Mouse (Mus musculus) limb, embryonic 14.5 days (tissue): ENCODE measurements around the gene Rsbn1. TPM values are rescaled to one million over a fixed set of nuclear protein-coding genes. Genes with fewer than 3 reads are reported as not detected.

ENCODE experiments used
- ATAC-seq: fragments of 200-750 bp; cut with Nextera tagmentation; 2 replicates; pipeline ENCODE4 v1.8.0; 2017; ENCODE audit warnings: low read depth, moderate number of reproducible peaks, moderate TSS enrichment; ENCODE audit not compliant: low FRiP score
- DNase-seq: peaks from one replicate; pipeline ENCODE4 v3.0.0-alpha.2; 2015; ENCODE audit warnings: low spot score
- H3K27ac ChIP-seq: fragments of 300-500 bp; sonication (generic); replicated peaks from 2 replicates; pipeline ENCODE4 v1.5.1; 2014; ENCODE audit warnings: low read depth, mild to moderate bottlenecking, low read length, moderate library complexity, mixed read lengths
- H3K27me3 ChIP-seq: fragments of 300-500 bp; sonication (generic); 2 replicates; pipeline ENCODE4 v1.6.1; 2014; ENCODE audit warnings: low read length, mixed read lengths; ENCODE audit not compliant: control insufficient read depth, insufficient read depth
- H3K36me3 ChIP-seq: fragments of 300-500 bp; sonication (generic); 2 replicates; pipeline ENCODE4 v1.6.1; 2014; ENCODE audit warnings: mild to moderate bottlenecking, low read length, moderate library complexity, mixed read lengths; ENCODE audit not compliant: control insufficient read depth, insufficient read depth
- H3K4me1 ChIP-seq: fragments of 300-500 bp; sonication (generic); 2 replicates; pipeline ENCODE4 v1.6.1; 2014; ENCODE audit warnings: antibody characterized with exemption, low read length, mixed read lengths; ENCODE audit not compliant: control insufficient read depth, insufficient read depth
- H3K4me2 ChIP-seq: fragments of 300-500 bp; sonication (generic); replicated peaks from 2 replicates; pipeline ENCODE4 v1.6.1; 2014; ENCODE audit warnings: low read depth, mild to moderate bottlenecking, low read length, moderate library complexity; ENCODE audit not compliant: severe bottlenecking
- H3K4me3 ChIP-seq: fragments of 300-500 bp; sonication (generic); replicated peaks from 2 replicates; pipeline ENCODE4 v1.5.1; 2014; ENCODE audit warnings: low read length
- H3K9ac ChIP-seq: fragments of 300-500 bp; sonication (generic); 2 replicates; pipeline ENCODE4 v1.6.1; 2014; ENCODE audit warnings: mild to moderate bottlenecking, low read depth, low read length, moderate library complexity; ENCODE audit not compliant: severe bottlenecking
- H3K9me3 ChIP-seq: fragments of 300-500 bp; sonication (generic); 2 replicates; pipeline ENCODE4 v1.6.1; 2016; ENCODE audit warnings: low read length; ENCODE audit not compliant: control insufficient read depth
- POLR2A ChIP-seq: fragments of 200-500 bp; IDR thresholded peaks from 2 replicates; pipeline ENCODE4 v1.8.0; 2012; ENCODE audit warnings: inconsistent platforms, mild to moderate bottlenecking, moderate library complexity, borderline replicate concordance; ENCODE audit not compliant: insufficient read depth, insufficient read length; ENCODE audit errors: extremely low read depth
- WGBS: fragments of 180-500 bp; shearing (Covaris S2); extraction: QIAGEN DNeasy Blood & Tissue Kit; methylation state at CpG from one replicate; pipeline ENCODE4 v1.1.7; 2014; 5-methylcytosine and 5-hydroxymethylcytosine counted together
- polyA plus RNA-seq, 2 experiments: library from polyadenylated mRNA; depleted of rRNA in 1 of 2; stranded (reverse) in 1 of 2; unstranded in 1 of 2; fragments of >200 nt; fragmentation: Nextera tagmentation in 1 of 2; extraction: Ambion mirVana in 1 of 2; gene quantifications; 2 replicates each; pipeline versions ENCODE4 v1.2.1 to v1.2.3; 2012 to 2014

The Rsbn1 gene
- polyA plus RNA-seq, 2 experiments, result 11.0 to 12.2 TPM

DNA sequence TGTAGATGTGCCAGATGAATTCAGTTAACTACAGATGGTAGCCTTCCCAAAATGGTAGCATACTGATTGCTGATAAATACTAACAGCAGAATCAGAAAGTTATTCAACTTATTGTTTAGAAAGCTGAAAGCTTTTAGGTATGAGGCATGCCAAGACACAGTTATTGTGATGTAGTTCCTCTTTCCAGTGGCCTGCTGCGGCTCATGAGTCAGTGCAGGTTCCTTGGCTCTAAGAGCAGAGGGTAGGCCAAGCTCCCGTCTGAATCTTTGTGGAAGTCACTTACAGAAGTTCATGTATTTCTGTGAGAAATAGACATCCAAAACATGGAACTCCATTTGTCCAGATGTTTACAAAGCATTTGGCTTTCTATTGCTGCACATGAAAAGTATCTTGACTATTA is 98.1 kb downstream of the Rsbn1 start:
- no peak for ATAC-seq
- no peak for TF ChIP-seq POLR2A
- Histone ChIP-seq H3K4me3 (no peak overlapping the region), H3K4me1 (no peaks in the 10 kb centered on the region), H3K27me3 (no peaks in the 10 kb centered on the region), H3K27ac (no peak overlapping the region), H3K4me2 (no peak overlapping the region), H3K36me3 (peaks cover 39% of the 10 kb centered on the region), H3K9me3 (no peaks in the 10 kb centered on the region), H3K9ac (no peak overlapping the region)
- no peak for DNase-seq
- 93% methylated on average over 2 of the region's 2 CpGs for WGBS

Other genes starting within 250 kb of the Rsbn1 start
- 52.0 and 58.1 TPM in 2 replicates for gene Olfml3, start 176.1 kb upstream of the Rsbn1 start, polyA plus RNA-seq (2012; rRNA removed)
- gene Olfml3, start 176.1 kb upstream of the Rsbn1 start, polyA plus RNA-seq (2014; fragmentation: Nextera tagmentation; extraction: Ambion mirVana), result 82.5 and 88.0 TPM in 2 replicates
- gene Gm10964, start 174.8 kb upstream of the Rsbn1 start, polyA plus RNA-seq (2012; rRNA removed), result not detected in 2 replicates
- gene Gm10964, start 174.8 kb upstream of the Rsbn1 start, polyA plus RNA-seq (2014; fragmentation: Nextera tagmentation; extraction: Ambion mirVana), result not detected in 2 replicates
- gene Hipk1, start 122.6 kb upstream of the Rsbn1 start, polyA plus RNA-seq (2012; rRNA removed), result 27.3 and 31.8 TPM in 2 replicates
- gene Hipk1, start 122.6 kb upstream of the Rsbn1 start, polyA plus RNA-seq (2014; fragmentation: Nextera tagmentation; extraction: Ambion mirVana), result 16.6 and 17.1 TPM in 2 replicates
- 11.4 and 15.9 TPM in 2 replicates for gene Dclre1b, start 104.7 kb upstream of the Rsbn1 start, polyA plus RNA-seq (2012; rRNA removed)
- 29.5 and 32.2 TPM in 2 replicates for gene Dclre1b, start 104.7 kb upstream of the Rsbn1 start, polyA plus RNA-seq (2014; fragmentation: Nextera tagmentation; extraction: Ambion mirVana)
- gene Ap4b1, start 104.6 kb upstream of the Rsbn1 start, polyA plus RNA-seq (2012; rRNA removed), result 24.6 and 27.0 TPM in 2 replicates
- gene Ap4b1, start 104.6 kb upstream of the Rsbn1 start, polyA plus RNA-seq (2014; fragmentation: Nextera tagmentation; extraction: Ambion mirVana), result 22.9 and 23.4 TPM in 2 replicates
- 0.39 and 0.73 TPM in 2 replicates for gene Gm43064, start 104.5 kb upstream of the Rsbn1 start, polyA plus RNA-seq (2012; rRNA removed)
- gene Gm43064, start 104.5 kb upstream of the Rsbn1 start, polyA plus RNA-seq (2014; fragmentation: Nextera tagmentation; extraction: Ambion mirVana), result not detected in 2 replicates
- 0.68 and 1.1 TPM in 2 replicates for gene Bcl2l15, start 81.5 kb upstream of the Rsbn1 start, polyA plus RNA-seq (2012; rRNA removed)
- gene Bcl2l15, start 81.5 kb upstream of the Rsbn1 start, polyA plus RNA-seq (2014; fragmentation: Nextera tagmentation; extraction: Ambion mirVana), result 0.68 and 0.84 TPM in 2 replicates
- gene Ptpn22, start 54.3 kb upstream of the Rsbn1 start, polyA plus RNA-seq (2012; rRNA removed), result 0.47 and 0.99 TPM in 2 replicates
- gene Ptpn22, start 54.3 kb upstream of the Rsbn1 start, polyA plus RNA-seq (2014; fragmentation: Nextera tagmentation; extraction: Ambion mirVana), result 0.94 and 1.1 TPM in 2 replicates
- 22.5 and 24.5 TPM in 2 replicates for gene Phtf1, start 54.0 kb downstream of the Rsbn1 start, polyA plus RNA-seq (2012; rRNA removed)
- gene Phtf1, start 54.0 kb downstream of the Rsbn1 start, polyA plus RNA-seq (2014; fragmentation: Nextera tagmentation; extraction: Ambion mirVana), result 41.1 and 48.1 TPM in 2 replicates